8 mouse cellular contexts compared by ENCODE assay signal in genomic region chr16:22857431-22858113, GRCm38 (mm10). TPM values are rescaled to one million over a fixed set of nuclear protein-coding genes. Genes with fewer than 3 reads are reported as not detected.
DNase-seq lines count a peak whose midpoint lies in the region; ATAC-seq lines count a peak whose summit lies in the region.

Gene Tbccd1 (minus strand): TSS chr16:22857669.
Gene Dnajb11 (plus strand): TSS chr16:22857845.

- no peaks in the 10 kb centered on the region for H3K27me3 ChIP-seq in lung, embryonic 16.5 days (ENCODE audit: control insufficient read depth, insufficient read depth, low read depth, low read length)

- WGBS in lung, embryonic 16.5 days = under 1% methylated on average over 62 of the region's 62 CpGs

- peak; percentile 99 for DNase-seq in MEL-GATA-1-ER (ENCODE audit: extremely low read depth, low read depth)
- DNase-seq in cerebellum, adult 8-10 months = peak; percentile 98
- DNase-seq in forelimb bud, embryonic 11.5 days (ENCODE audit: low read depth, low spot score) = peak; percentile 99
- DNase-seq in layer of hippocampus, adult 9-10 months (ENCODE audit: low spot score) = peak; percentile 96
- DNase-seq in ovary, postnatal 10 days (ENCODE audit: low spot score) = peak; percentile 98
- peak; percentile 97 for DNase-seq in thymus, postnatal 10 days (ENCODE audit: low spot score in 2 of 2)

- peak; percentile 94 to 98 for ATAC-seq in hematopoietic stem cell, adult 5-6 weeks (replicated peaks in 1 of 2; ENCODE audit: insufficient read depth in 1 of 2, low FRiP score in 2 of 2, low TSS enrichment in 1 of 2, low read depth in 1 of 2, poor library complexity in 2 of 2, severe bottlenecking in 2 of 2)
- ATAC-seq in lung, embryonic 16.5 days (ENCODE audit: low read depth) = peak; percentile 99

- H3K4me3 ChIP-seq in lung, embryonic 16.5 days (ENCODE audit: low read length) = peak within 1 kb of the TSS; percentile 99

- peak within 1 kb of the TSS; percentile 94 for H3K9ac ChIP-seq in lung, embryonic 16.5 days (ENCODE audit: low read length)

- peak within 1 kb of the TSS; percentile 91 for H3K4me2 ChIP-seq in lung, embryonic 16.5 days (ENCODE audit: low read depth, low read length)

- H3K27ac ChIP-seq in lung, embryonic 16.5 days (ENCODE audit: low read length) = peak within 1 kb of the TSS; percentile 68

- H3K36me3 ChIP-seq in lung, embryonic 16.5 days (ENCODE audit: control insufficient read depth, insufficient read depth, low read length) = no peaks in the 10 kb centered on the region; the same call in 1 of the 2 replicates

- H3K9me3 ChIP-seq in lung, embryonic 16.5 days (ENCODE audit: control insufficient read depth, low read length) = no peaks in the 10 kb centered on the region

- peaks cover 11% of the 10 kb centered on the region for H3K4me1 ChIP-seq in lung, embryonic 16.5 days (replicated peaks; ENCODE audit: control insufficient read depth, insufficient read depth, low read length)

RNA-seq across cellular contexts. Expression of gene Tbccd1, which starts in this region (rescaled TPM):
- 16.9 and 23.7 TPM in 2 replicates for total RNA-seq in hematopoietic stem cell, adult 5-6 weeks (2017)
- polyA plus RNA-seq in lung, embryonic 16.5 days (2015; fragmentation: Nextera tagmentation; extraction: Ambion mirVana) = 26.7 and 27.4 TPM in 2 replicates

RNA-seq across cellular contexts. Expression of gene Dnajb11, which starts in this region (rescaled TPM):
- 88.0 and 110 TPM in 2 replicates for total RNA-seq in hematopoietic stem cell, adult 5-6 weeks (2017)
- 93.0 and 101 TPM in 2 replicates for polyA plus RNA-seq in lung, embryonic 16.5 days (2015; fragmentation: Nextera tagmentation; extraction: Ambion mirVana)

Comparison
In these comparisons a context has a peak if more than half of its experiments do, and no peak if none do; other contexts are left out.
1. Peak in every context shown above with its lines: DNase-seq, ATAC-seq, H3K4me3 ChIP-seq and H3K27ac ChIP-seq.